Mouse (Mus musculus) lung, postnatal 14 days (tissue): ENCODE results near the gene Fam69b.

ENCODE experiments used
- DNase-seq: peaks from one replicate; pipeline ENCODE4 v3.0.0; 2021

Gene Fam69b

DNA sequence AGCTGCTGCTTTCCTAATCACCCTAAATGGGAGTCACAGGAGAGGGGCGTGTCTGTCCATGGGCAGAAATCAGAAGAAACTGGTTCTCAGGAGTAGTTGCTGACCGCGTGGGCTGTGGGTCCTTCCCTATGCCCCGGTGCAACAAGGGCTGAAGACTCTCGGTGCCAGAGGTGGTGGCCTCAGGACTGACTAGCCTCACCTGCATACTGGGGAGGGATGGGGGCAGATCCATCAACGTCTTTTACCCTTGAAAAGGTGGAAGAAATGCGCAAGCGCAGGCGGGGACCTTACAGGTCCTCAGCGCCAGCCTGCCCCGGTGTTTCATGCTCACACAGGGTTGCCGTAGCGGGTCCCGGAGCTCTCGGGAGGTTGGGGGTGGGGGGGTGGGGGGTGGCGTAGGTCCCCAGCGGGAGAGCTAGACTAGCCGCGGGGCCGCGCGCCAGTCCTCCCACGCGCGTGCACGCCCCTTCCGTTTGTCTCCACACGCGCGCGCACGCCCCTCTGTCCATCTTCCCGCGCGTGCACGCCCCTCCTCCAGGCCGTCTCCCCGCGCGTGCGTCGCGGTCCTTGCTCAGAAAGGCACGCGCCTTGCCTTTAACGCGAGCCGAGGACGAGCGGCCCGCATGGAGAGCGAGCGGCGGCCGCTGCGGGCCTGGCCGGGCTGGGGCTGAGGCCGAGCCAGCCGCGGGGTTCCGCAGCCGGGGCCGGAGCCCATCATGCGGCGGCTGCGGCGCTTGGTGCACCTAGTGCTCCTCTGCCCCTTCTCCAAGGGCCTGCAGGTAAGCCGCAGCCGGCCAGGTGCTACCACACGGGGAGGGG lies at the start of gene Fam69b:
Gene Fam69b, plus strand, starts transcription at position 537 of the 819 bp plus-strand sequence.
- peak; percentile 71 for DNase-seq

DNA sequence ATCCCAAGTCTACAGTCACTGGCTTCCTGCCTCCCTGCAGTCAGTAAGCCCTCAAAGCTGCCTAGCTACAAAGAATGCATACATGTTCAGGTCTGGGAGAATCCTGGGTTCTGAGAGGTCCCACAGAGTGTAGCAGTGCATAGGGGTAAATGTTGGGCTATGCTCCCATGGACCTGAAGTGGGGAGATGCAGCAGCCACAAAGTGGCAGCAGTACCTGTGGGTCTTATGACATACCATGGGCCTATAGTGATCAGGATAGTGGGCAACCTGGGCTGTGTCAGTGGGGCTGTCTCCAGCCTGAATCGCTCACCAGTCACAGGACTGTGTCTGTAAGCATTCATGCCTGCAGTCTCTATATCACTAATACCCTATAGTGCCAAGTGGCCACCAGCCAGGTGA lies 48.5 kb upstream of the Fam69b start, which contains the start of gene Egfl7:
Gene Egfl7, plus strand, starts transcription at position 301 of the 400 bp plus-strand sequence.
- DNase-seq: no peak

DNA sequence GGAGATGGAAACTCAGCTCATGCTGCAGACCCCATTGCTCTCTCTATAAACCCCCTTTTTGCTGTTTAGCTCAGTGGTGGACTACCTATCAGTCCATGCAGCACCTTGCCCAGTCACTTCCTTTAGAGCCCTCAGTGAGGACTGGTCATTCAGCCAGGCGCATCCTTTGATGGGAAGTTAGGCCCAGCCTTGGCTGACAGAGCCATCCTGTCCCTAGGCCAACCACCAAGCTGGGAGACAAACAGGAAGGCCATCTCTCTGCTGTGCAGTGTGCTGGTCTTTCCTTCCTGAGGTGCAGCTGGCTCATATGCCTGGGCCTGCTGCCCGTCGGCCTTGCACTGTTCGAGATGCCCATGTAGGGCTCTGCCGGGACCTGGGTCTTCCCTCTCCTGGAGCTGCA lies 47.5 kb upstream of the Fam69b start:
- no peak for DNase-seq

DNA sequence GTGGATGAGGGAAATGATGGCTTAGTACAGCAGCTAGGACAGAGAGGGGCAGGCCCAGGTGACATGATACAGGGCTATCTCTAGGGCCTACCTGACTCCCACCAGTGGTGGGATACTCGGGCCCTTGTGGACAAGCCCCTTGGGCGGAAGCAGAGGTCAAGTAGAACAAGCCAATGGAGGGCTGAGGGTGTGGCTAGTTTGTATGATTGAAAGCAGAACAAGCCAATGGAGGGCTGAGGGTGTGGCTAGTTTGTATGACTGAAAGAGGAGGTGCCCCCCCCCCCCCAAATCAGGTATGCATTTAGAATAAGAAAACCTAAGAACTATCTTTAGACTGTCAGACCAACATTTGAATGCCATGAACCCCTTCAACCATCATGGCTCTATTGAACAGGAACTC lies 46.1 kb upstream of the Fam69b start:
- no peak for DNase-seq

DNA sequence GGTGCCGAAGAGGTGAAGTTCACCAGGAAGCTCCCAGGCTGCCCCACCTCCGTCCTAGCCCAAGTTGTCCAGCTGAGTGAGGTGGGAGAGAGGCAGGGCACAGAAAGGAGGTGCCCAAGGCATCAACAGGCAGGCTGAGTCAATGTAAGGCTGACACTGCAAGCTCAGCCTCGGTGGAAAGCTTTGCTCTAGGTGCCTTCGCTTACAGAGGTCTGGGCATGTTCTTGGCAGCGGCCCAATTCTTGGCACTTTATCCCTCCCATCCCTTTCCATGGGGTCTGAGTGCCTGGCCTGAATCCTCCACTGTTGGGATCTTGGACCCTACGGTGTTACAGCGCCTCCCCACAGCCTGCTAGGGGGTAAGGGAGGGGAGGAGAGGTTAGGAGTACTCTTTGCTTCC lies 45.5 kb upstream of the Fam69b start:
- DNase-seq: no peak

DNA sequence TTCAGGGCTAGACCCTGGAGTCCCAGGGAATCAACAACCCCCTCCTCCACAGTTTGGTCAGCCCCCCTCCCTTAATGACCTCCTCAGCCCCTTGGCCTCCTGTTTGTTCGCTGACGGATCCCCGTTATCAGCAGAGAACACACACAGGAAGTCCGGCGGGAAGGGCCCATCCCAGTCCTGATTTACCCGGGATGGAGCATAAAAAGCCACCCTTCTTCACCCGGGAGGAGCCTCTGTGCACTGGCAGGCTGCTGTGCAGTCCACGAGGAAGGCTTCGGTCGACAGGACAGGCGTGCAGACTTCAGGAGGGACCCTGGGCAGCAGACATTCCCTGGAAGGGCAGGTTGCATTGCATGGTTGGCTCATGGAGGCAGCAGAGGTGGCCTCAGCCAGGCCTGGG lies 44.6 kb upstream of the Fam69b start:
- peak; percentile 85 for DNase-seq

DNA sequence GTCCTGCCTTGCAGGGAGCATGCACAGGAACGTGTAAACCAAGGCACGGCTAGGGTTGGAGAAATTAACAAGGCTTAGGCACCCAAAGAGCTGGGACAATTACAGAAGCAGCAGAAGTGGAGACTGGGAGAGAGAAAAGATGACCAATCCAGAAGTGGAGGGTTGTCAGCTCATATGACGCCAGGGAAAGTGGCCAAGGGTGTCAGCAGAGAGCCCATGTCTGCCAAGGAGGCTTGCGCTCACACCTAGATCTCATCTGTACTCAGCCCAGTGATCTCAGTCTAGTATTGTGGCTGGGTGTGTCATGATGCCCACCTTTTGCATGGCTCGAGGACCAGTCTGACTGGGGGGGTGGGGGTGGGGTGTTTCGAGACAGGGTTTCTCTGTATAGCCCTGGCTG lies 42.5 kb upstream of the Fam69b start:
- DNase-seq: peak; percentile 23

DNA sequence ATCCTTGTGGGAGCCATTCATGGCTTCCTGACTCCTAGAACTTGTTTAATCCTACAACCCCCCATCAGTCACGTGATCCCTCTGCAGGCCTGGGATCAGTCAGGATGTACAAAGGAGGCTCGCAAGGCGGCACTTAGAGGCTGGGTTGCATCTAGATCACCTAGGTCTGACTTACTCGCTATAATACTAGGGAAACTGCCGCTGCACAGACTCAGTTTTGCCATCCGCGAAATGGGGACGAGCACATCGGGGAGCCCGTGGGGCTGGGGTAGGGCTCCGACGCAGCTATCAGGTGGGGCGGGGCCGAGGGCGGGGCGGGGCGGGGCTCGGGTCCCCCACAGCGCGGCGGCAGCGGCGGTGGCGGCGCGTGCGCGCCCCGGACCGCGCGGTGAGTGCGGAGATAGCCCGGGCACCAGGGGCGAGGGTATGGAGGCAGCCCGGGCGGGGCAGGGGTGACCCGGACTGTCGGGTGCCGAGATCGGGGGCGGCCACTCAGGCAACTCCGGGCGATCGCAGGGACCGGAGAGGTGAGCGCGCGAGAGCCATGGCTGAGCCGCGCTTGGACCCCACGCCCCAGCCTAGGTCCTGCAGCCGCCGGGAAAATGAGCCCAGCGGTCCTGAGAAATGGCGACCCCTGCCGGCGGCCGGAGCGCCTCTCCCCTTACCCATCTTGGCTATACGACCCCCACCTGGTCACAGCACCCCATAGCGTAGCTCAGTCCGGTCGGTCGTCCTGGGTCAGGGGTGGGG lies 41.8 kb upstream of the Fam69b start, which contains the start of gene Gm20532:
Gene Gm20532, plus strand, starts transcription at position 346 of the 750 bp plus-strand sequence.
- DNase-seq: peak; percentile 72

DNA sequence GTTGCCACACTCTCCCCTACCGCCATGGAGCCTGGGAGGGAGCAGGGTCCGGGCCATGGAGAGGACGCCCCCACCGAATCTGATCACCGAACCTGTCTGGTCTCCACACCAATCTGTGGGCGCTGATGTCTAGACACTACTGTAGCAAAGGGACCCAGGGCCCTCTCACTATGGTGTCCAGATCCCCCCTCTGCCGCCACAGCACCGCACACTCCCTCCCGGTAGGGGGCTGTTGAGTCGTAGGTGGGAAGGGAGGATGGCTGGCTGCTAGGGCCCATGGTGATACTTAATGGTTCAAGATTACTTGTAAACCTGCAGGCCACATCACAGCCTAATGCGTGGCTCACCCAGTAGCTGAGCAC lies 41.2 kb upstream of the Fam69b start:
- DNase-seq: no peak

DNA sequence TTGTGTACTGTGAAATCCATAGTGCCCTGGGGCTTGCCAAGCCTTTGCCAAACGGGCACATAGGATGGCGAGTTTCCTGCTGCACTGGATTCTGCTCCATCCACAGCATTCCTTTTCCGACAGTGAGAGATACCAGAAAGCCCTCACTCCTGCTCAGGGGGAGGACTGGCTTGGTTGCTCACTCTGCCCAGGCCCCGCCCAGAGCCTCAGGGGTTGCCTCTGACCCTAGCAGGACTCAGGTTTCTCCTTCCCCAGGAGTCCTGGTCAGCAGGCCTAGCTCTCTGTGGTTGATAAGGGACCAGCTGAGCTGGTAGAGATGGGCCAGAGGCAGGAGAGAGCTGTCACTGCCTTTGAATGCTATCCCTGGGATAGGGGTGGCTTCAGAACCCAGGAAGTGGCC lies 39.7 kb upstream of the Fam69b start:
- no peak for DNase-seq

DNA sequence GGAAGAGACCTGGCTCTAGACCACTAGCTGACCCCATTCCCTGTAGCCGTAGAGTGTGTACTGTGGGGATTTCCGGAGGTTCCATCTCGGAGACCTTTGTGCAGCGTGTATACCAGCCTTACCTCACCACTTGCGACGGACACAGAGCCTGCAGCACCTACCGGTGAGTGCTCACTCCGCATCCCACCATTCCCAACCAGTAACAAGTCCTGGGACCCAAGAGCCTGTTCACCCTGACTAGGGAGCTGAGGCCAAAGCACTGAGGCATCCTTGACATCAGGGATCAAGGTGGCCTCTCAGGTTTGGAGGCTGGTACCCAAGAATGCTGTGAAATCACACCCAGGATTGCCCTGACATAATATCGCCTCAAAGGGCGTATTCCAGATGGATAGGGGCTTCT lies 39.0 kb upstream of the Fam69b start:
- peak; percentile 3 for DNase-seq

DNA sequence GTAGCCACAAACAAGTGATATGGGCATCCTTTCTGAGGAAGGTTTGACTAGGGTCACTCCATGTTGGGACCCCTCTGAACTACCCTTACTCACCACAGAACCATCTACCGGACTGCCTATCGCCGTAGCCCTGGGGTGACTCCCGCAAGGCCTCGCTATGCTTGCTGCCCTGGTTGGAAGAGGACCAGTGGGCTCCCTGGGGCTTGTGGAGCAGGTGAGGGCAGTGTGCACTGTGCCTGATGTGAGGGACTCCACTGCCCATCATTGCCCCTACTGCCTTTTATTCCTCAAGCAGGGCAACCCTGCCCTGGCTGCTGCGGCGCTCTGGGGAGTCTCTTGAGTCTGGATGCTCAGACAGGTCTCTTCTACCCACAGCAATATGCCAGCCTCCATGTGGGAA lies 38.0 kb upstream of the Fam69b start:
- no peak for DNase-seq

DNA sequence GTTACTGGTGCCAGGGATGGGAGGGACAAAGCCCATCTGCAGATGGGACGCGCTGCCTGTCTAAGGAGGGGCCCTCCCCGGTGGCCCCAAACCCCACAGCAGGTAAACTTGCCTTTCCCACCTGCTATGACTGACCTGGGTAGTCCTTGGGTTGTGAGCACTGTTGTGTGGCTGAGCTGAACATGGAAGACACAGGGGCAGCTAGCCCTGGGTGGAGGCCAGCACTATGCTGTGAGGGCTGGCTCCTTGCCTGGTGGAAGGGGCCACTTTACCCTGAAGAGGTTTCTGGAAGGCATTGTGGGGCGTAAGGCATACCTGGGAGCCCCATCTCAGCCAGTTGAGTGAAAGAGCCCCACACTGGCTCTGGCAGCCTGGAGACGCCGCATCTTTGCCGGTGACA lies 37.3 kb upstream of the Fam69b start:
- peak; percentile 35 for DNase-seq

DNA sequence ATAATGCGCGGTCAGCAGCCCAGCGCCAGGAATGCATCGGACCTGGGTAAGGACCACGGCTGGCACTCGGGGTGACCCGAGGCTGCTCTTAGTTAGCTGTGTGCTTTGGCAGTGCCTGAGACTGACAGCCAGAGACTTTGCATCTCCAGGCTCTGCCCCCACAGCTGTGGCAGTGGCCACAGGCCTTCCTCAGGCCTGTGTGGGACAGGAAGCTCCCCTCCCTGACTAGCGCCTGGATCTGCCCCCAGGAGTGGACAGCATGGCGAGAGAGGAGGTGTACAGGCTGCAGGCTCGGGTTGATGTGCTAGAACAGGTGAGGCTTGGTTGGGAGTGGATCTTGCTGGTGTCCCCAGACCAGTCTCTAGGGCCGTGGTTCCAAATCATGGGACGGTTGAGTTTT lies 36.8 kb upstream of the Fam69b start:
- DNase-seq: peak; percentile 15

DNA sequence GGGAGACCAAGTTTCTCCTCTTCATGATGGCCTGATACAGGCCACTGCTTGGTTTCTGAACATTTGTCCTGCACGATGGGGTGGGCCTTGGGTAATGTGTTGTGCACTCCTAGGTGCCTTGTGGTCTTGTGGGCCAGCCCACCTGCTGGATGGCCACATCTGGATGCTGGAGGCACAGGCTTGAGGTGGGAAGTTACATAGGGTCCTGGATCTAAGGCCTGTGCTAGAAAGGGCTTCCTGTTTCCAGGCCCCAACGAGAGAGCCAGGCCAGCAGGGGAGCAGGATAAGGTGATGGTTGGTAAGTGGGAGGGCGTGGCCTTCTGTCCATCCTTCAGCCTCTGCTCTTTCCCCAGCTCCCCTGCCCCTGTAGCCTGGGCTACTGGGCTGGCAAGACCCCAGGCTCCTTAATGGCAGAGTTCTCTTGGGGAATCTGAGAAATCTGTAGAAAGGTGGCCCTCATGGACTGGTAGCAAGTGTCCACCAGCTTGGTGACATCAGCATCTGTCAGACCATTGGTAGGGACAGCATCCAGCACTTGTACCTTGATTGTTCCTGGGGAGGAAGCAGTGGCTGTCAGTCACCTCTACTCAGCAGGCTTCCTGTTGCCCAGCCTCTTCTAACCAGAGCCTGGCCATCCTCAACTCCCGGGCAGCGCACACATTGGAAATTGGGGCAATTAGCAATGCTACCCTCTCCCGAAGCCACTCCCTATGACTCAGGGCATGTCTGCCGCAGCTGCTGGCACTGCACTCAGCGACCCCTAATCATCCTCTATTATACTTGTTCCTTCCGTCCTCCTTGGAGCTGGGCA lies 34.8 kb upstream of the Fam69b start:
- peak; percentile 32 for DNase-seq

DNA sequence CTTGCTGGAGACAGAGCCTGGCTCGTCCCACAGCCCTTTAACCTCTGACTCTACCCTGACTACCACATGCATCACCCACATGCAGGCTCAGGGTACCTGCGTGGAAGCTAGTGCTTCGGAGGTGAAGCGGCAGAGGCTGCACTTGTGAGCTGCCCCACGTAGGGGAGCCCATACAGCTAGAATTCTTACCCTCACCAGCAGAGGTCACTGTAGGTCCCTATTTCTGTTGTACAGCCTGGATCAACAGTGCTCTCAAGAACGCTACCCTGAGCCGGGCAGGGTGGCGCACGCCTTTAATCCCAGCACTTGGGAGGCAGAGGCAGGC lies 34.3 kb upstream of the Fam69b start:
- DNase-seq: peak; percentile 83

DNA sequence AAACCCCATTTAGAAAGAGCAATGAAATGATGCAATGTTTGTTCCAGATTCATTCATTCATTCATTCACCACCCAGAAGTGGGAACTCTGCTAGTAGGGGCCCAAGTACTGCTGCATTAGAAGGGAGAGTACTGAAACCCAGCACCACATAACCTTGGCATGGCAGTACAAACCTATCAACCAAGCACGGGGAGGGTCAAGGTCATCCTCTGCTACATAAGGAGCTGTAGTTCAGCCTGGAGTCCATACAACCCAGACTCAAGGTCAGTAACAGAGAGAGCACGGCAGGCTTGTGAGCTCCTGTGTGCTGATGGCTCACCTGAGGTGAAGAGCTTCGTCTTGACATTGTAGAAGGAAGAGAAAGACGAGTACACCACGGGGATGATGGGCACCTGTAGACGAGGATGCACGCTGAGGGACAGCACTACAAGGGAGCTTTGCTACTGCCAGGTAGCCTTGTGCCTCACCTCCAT lies 33.8 kb upstream of the Fam69b start:
- DNase-seq: peak; percentile 50

DNA sequence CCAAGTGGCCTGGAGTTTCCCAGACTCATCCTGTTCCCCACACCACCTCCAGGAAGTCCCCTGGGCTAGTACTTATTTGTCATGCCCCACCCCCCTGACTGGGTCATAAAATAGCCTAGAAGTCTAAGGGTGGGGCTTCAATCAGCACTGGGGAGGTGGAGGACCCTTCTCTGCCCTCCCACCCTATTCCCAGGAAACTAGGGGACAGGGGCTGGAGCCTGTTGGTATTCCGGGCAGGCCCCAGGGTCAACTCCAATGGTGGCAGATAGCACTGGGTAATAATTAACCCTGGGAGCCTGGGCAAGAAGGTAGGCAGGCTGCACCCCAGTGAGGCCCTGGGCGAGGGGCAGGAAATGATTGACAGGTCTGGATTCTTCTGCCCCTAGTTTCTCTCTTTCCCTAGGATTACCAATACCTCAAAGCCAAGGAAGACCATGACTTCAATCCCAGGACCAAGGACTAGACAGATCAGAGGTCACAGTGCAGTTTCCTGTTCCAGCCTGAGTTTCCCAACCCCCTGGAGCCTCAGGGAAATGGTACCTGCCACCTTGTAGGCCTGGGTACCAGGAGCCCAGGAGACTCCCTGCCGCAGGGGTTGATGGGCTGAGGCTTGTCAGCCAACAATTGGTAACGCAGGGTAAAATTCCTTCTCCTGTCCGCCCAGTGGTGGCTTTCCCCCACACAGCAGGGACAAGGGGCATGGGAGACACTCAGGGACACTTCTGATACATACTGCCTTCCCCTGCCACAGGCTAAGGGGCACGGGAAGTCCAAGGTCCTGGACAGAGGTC lies 33.1 kb upstream of the Fam69b start:
- peak; percentile 27 for DNase-seq

DNA sequence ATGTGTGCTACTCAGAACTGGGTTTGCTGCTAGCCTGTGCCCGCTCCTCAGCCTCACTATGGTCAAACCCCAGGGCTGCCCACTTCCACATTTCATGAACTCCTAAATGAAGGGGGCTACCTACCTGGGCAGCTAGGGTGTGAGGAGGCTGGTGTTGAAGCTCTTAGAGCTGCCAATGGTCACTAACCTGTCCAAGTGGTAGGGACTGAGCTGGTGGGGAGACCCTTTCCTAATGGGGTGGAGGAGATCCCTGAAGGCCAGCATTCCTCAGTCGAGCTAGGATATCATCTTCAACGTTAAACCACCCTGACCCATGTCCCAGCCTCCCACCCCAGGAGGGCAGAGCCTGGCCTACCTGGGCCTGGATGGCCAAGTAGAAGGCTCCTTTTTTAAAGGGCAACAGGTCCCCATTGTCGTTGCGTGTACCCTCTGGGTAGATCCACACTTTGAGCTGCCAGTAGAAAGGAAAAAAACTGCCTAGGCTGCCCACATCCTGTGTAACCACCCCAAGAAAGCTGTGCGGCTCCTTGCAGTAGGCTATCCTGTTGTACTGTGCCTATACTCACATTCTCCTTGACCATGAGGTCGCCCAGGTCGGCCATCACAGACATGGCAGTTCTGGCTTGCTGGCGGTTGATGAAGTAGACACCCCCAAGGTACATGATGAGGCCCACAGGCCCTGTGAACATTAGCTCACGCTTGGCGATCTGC lies 32.4 kb upstream of the Fam69b start:
- peak; percentile 13 for DNase-seq

DNA sequence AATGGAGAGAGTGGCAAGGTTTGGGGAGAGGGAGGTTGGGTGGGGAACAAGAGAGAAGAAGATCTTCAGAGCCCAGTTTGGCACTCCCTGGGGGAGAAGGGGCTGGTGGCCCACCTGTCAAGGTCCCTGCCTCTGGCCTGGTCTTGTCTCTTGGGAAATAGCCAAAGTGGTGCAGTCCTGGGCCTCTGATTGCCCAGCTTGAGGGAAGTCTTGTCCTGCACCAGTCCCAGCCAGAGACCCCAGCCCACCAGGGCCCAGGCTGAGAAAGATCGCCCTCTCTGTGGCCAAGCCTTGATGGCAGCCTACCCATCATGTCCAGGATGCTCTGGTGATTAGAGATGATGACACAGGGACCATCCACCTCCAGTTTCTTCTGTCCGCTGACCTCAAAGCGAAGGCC lies 31.4 kb upstream of the Fam69b start:
- peak; percentile 4 for DNase-seq

DNA sequence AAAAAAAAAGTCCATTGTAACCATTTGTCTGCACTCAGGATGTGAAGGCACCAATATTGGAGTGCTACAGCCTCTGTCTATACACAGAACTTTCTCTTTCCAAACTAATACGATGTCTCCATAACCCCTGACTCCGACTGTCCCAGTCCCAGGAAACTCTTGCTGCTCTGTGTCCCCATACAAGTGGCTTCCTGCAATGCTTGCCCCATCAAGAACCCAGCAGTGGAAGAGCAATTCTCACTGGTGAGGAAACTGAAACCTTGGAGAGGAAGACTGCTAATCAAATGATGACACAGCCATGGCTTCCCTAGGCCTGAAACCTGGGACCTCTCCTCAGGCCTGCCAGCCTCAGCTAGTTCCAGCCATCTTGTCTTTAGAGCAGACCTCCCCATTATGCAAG lies 30.4 kb upstream of the Fam69b start:
- no peak for DNase-seq

DNA sequence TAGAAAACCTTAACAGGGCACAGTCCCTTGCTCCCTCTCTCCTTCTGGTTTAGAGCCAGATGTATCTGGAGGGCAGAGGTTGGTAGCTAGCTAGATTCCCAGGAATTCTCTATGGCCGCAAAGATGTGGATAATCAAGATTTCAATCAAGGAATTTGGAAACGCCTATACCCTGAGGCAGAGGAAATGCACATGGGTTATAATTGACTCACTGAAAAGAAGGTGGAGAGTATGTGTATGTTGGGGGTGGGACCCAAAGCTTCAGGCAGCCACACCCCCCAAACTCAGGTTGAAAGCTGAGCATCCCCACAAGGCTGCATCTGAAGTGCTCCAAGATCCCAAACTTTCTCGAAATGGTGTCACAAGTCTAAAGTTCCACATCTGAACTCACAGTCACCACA lies 29.8 kb upstream of the Fam69b start:
- no peak for DNase-seq
